Mouse (Mus musculus) testis, adult 2 months (tissue): ENCODE data around the gene Ttf2.

Experiments used
- CTCF ChIP-seq: fragments of 200-500 bp; IDR thresholded peaks from 2 replicates; pipeline ENCODE4 v1.5.1; 2012; ENCODE audit warnings: low read depth, mild to moderate bottlenecking, inconsistent platforms, low read length, moderate library complexity; ENCODE audit not compliant: control insufficient read depth, insufficient read depth, insufficient replicate concordance
- POLR2A ChIP-seq: fragments of 200-500 bp; IDR thresholded peaks from 2 replicates; pipeline ENCODE4 v1.6.1; 2012; ENCODE audit warnings: low read depth, mild to moderate bottlenecking, inconsistent platforms, low read length, moderate library complexity; ENCODE audit not compliant: control insufficient read depth

- TF ChIP-seq POLR2A (no peak), CTCF (no peak)
Observed at GRCm38 (mm10) chr3:101005392-101005791, 35.9 kb upstream of the Ttf2 start.
